Mouse (Mus musculus) brain, embryonic 14.5 days (tissue): ENCODE data around the gene Hoxc11. TPM values are rescaled to one million over a fixed set of nuclear protein-coding genes. Genes with fewer than 3 reads are reported as not detected.

ENCODE experiments used
- DNase-seq: peaks from one replicate; pipeline ENCODE4 v3.0.0-alpha.2; 2011; ENCODE audit warnings: low read depth
- CTCF ChIP-seq: fragments of 200-500 bp; IDR thresholded peaks from 2 replicates; pipeline ENCODE4 v1.5.1; 2012; ENCODE audit warnings: inconsistent platforms, mild to moderate bottlenecking, moderate library complexity, borderline replicate concordance; ENCODE audit not compliant: insufficient read depth, insufficient read length; ENCODE audit errors: extremely low read depth
- POLR2A ChIP-seq: fragments of 200-500 bp; IDR thresholded peaks from 2 replicates; pipeline ENCODE4 v1.6.1; 2012; ENCODE audit warnings: mild to moderate bottlenecking, inconsistent platforms, borderline replicate concordance; ENCODE audit not compliant: poor library complexity, insufficient read depth, insufficient read length, severe bottlenecking; ENCODE audit errors: extremely low read depth
- polyA plus RNA-seq: library from polyadenylated mRNA; depleted of rRNA; stranded (reverse); fragments of >200 nt; gene quantifications from 2 replicates; pipeline ENCODE4 v1.2.3, GENCODE M21; 2012

Gene Hoxc11
- polyA plus RNA-seq, 1 experiment = not detected

DNA sequence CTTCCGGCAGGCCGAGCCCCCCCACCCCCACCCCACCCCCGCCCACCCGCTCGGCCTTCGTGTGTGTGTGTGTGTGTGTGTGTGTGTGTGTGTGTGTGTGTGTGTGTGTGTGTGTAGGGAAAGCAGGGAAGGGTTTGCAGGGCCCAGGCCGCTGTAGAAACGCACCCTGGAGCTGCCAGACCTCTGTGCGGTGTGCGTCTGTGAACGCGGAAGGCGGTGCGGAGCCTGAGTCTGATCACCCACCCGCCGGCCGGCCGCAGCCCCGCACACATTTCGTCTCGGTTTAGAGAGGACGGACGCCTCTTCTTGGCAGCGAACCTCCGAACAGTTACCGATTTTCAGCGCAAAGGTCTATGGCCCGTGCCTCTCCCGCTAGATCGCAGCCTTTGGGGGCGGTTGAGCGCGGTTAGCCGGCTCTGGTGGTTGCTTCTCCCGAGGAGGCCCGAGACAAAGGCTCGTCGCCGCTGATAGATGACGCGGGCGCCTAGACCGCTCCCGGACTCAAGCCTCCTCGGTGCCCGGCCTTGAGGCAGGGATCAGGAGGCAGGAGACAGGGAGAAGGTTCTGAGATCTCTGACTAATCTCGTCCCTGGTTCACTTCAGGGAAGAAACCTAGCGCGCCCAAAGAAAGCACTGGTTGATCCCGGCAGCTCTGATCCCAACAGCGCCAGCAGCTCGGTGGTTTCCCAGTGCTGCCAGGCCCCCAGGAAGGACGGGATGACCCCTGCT is 11.3 kb upstream of the Hoxc11 start:
- no peak for TF ChIP-seq POLR2A
- no peak for TF ChIP-seq CTCF
- DNase-seq = no peak

DNA sequence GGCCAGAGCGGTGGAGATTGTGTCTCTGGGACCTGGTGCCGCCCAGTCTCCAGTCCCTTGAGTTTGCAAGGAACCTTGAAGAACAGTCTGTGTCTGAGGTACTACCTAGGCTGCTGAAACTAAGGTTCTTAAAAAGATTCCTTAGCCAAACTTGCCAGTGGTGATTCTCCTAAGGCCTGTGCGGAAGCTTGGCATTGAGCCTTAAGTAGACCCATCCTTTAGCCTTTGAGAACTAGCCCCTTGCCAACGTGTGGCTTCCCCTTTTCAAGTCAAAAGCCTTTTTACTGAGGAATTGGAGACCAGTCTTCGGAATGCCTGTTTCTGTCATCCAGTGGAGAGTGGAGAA is 10.8 kb upstream of the Hoxc11 start:
- no peak for TF ChIP-seq POLR2A
- no peak for TF ChIP-seq CTCF
- no peak for DNase-seq

DNA sequence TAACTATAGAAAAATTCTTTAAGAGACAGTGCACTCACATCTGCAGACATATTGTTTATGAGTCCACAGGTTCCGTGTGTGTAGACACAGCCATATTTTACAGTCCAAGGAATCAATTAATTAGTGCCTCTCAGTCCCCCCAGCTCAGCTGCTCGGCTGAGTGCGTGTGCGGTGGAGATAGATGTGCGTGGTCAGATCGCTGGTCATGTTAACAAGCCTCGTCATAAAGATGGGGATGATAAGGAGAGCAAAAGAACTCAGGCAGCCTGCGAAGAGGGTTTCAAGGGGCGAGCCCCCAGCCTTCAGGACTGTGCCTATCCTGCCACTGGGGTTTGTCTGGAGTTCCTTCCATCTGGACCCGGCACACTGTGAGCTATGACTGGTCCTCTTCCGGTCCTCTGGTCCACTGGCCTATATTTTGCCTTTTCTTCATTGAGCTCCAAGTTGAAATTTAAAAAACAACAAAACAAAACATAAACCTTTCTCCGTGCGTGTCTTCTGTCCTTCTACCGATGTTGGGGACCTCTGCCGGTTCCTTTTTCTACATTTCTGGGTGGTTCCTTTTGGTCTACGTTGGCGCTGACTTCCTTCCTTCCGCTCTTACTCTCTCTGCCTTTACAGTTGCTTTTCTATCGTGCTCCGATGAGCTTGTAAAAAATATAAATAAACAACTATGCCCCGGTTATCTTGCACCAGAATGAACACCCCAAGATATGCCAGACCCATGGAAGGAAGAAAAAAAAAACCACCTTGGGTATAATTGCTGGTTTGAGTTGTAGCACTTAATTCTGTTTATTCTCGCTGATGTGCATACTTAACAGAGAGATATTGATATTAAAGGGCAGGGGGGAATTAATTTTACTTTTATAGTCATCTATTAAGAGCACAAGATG is 8.8 kb upstream of the Hoxc11 start:
- no peak for DNase-seq
- TF ChIP-seq POLR2A = no peak
- TF ChIP-seq CTCF = no peak

DNA sequence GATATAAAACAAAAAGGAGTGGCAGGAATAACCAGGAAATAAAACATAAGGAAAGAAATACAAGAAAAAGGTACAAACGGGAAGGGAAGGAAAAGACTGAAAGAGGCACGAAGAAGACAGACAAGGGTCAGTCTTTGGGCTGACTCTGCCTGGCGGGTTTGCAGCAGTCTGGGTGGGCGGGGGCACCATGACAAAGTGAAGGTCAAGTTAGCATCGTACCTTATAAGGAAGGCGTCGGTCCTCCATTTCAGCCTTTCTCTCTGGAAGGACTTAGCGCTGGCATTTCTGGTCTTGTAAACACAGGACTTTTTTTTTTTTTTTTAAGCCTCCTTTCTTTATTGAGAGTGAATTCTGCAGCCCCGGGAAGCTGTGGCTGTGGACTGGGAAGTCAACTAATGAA is 7.0 kb upstream of the Hoxc11 start:
- no peak for DNase-seq
- no peak for TF ChIP-seq CTCF
- no peak for TF ChIP-seq POLR2A

DNA sequence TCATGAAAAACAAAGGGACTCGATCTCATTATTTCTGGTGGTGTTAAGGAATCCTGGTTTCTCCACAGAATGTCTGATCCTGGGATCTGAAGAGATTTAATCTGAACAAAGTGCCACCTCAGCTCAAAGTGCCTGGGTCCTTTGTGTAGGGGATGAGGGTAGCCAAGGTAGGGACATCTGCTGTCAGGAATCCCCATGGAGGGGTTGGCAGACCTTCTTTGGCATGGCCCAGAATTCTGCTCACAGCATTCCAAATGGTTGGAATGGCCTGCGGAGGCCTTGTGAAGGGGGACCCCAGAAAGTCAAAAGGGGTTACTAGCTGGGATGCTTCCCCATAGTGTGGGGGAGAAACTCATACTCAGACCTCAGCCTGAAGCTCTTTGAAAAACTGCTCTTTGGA is 5.4 kb upstream of the Hoxc11 start:
- no peak for TF ChIP-seq POLR2A
- TF ChIP-seq CTCF = no peak

DNA sequence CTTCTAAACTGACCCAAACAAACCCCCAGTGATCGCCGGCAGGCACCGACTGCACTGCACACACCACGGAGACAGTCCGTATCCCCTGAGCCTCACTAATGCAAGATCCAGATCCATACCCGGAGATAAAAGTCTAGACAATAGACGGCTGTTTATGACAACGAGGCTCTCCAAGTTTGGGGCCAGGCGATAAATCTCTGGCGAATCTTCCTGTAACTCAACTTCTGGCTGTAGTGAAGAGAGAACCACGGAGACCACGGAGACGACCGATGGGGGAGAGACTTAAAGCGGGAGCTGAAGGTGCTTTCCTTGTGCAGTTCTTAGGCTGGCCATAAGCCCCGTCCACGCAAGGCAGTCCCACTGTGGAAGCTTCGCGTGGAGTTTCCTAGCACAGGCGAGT is 4.5 kb upstream of the Hoxc11 start:
- no peak for DNase-seq
- TF ChIP-seq CTCF (no peak), POLR2A (no peak)

More for the DNA sequence above, 5.4 kb upstream of the Hoxc11 start:
- no peak for DNase-seq

DNA sequence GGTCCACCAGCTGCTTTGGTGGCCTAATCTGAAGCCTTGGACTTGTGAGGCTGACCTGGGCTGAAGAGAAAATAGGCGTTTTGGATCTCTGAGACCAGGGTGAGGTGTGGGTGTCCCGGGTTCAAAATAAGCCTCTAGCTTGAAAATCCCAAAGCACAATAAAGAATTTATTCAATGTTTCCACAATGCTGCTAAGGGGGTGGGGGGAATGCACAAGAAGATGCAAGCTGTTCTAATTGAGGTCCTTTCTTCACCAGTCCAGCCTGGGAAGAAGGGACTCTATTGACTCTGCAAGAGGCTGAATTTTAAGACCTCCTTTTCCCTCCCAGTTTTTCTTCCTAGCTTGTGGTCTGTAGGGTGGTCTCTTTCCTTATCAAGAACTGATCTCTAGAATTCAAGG is 3.4 kb upstream of the Hoxc11 start:
- no peak for TF ChIP-seq CTCF
- no peak for TF ChIP-seq POLR2A

DNA sequence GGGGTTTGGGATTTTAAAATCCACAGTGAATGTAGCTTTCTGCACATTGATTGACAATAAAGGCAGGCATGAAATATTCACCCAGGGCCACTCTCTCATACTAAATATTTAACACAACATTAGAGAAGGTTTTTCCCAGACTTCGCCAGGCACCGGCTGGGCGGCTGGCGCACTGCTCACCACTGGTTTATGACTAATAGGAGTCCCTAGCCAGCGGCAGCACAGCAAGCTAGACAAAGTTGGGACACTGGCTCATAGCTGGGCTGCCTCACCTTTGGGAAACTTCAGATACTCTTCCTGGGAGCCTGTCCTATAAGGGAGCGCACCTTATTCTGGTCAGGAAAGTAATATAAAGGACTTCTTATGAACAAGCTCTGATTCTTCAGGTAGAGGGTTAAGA is 666 bp upstream of the Hoxc11 start:
- TF ChIP-seq CTCF (no peak), POLR2A (no peak)
- no peak for DNase-seq

More for the DNA sequence above, 3.4 kb upstream of the Hoxc11 start:
- DNase-seq = no peak

DNA sequence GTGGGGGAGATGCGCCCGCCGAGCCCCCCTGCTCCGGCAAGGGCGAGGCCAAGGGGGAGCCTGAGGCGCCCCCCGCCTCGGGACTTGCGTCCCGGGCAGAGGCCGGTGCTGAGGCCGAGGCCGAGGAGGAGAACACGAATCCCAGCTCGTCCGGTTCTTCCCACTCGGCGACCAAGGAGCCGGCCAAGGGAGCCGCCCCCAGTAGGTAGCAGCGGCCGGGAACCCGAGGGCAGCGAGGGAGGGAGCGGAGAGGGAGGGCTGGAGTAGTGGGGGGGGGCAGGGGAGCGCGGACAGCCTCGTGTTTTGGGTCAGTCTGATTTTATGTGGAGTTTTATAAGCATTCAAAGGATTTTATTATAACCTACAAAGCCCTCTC is 768 bp downstream of the Hoxc11 start:
- TF ChIP-seq CTCF (no peak), POLR2A (no peak)
- no peak for DNase-seq

DNA sequence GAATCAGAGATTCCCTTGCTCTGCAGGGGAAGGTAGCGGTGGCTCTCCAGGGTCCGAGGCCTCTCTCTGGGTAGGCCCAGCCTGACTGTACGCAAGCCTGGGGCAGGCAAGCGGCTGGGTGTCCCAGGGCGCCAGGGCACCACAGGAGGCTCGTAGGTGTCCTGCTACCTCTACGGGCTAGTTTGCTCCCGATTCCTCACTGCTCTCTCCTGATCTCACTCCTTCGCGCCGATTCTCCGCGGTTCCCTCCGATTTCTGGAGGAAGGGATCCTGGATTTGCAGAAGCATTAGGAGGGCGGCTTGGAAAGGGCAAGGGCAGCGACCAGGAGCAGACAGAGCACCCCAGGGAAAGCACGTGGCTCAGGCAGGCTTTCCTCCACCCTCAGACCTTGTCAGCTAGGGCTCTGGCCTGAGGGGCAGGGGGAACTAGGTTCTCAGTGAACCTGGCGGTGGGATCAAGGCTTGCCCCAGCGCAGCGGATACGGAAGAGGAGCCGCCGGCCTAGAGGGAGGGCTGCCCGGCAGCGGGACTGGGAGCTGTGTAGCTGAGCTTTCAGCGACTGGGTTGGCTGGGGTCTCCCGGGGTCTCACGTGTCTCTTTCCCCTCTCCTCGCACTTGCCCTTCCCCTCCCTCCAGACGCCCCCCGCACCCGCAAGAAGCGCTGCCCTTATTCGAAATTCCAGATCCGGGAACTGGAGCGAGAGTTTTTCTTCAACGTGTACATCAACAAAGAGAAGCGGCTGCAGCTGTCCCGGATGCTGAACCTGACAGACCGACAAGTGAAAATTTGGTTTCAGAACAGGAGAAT is 1.8 kb downstream of the Hoxc11 start:
- no peak for DNase-seq
- TF ChIP-seq CTCF = no peak

DNA sequence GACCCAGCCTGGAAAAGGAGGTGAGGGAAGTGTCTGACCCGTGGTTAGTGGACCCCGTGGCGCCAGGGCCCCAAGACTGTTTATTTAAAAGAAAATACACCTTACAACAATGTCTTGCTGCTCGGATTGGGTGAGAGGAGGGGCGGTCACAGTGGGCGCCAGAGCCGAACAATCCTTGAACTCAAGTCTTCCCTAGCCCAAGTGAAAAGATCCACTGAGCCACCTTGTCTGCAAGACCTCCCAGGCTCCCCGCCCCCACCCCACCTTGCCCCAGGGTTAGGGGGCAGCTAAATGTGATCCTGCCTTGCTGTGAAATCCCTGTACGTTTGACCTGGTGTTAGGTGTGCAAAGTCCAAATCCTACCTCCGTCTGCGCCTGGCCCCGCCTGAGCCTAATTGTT is 2.7 kb downstream of the Hoxc11 start:
- no peak for DNase-seq
- no peak for TF ChIP-seq CTCF
- no peak for TF ChIP-seq POLR2A

DNA sequence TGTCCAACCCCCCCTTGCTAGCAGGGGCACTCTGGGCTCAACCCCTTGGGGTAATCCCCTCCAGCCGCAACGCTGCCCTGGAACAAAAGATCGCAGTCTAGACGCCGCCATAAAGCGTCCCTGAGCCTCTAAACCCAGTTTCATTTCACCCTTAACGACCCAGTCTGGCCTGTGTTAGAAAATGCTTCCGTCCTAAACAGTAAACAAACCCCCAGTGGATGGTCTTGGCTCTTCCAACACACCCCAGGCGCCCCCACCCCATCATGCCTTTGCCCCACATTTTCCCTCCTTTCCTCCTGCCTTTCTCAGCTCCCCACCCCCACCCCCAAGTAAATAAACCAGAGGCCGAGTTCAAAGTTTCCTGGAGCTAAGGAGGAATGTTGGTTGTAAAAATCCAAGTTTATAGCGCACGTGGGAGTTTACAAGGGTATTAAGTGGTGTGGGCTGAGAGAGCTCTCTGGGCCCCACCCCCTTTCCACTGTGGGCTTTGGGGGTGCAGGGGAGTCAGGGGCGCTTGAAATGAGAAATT is 5.5 kb downstream of the Hoxc11 start:
- TF ChIP-seq POLR2A = no peak
- no peak for TF ChIP-seq CTCF
- no peak for DNase-seq
